Mouse (Mus musculus): ENCODE results near the gene Pcnx2.

The Pcnx2 gene

DNA sequence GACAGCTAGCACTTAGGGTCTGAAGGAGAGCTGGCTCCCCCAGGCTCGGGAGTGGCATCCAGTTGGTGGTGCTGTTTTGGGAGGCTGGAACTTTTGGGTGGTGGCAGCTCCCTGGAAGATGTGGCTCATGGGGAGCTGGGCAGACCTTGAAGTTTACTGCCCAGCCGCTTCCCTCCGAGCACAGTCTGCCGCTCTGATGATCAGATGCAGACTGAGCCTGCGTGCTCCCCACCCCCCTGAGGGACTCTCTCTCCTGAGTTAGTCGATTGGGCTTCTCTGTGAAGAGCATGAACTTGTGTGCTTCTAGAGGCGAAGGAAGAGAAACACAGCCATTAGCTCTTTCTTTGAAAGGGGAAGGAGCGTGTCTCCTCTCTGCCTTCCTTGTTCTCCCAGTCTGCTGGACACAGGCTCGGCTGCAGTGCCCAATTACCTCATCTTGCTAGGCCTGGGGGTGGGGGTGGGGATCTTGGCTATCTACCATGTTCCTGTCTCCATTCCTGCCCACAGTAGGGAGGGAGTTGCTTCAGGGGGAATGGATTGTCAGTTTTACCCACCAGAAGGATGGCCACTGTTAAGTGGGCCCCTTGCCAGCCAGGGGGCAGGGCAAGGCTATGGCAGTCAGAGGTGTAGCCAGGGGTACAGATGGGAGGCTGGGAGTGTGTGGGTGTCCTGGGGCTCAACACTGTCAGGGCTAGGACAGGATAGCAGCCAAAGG lies 141.6 kb downstream of the Pcnx2 start:
- no peak for DNase-seq (ENCODE audit: low spot score in 2 of 2)

DNA sequence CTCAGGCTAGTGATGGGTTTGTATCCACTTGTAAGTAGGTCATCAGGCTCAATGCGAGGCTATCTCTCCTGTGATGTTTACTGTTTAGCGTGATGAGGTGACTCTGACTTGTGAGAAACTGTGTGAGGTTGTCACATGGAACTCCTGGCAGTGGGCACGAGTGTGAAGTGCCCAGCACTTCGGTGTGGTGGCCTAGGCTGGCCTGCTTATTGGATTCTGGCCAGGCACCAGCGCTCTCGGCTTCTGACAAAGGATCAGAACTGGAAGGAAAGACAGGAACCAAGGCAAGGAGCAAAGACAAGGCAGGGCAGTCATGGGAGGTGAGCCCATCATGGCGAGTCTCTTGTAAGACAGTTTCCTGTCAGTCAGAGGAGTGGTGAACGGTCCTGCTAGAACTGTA lies 142.2 kb downstream of the Pcnx2 start:
- DNase-seq (ENCODE audit: low spot score in 2 of 2): no peak

DNA sequence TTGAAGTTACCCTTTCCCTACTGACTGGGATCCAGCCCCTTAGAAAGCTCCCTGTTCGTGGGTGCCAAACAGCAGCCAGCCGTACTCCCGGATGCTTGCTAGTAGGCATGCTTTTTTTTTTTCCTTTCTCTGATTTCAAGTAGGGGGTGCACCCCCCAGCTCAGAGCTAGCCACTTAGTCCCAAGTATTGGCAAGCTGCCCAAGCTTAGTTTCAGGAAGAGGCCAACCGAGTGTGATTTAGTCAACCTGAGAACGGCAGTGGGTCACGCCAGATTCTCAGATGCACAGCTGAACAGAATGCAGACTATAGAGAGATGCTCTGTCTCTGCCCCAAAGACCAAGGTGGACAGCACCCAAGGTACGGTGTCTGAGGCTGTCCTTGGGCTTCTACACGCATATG lies 147.3 kb downstream of the Pcnx2 start:
- no peak for DNase-seq (ENCODE audit: low spot score in 2 of 2)

DNA sequence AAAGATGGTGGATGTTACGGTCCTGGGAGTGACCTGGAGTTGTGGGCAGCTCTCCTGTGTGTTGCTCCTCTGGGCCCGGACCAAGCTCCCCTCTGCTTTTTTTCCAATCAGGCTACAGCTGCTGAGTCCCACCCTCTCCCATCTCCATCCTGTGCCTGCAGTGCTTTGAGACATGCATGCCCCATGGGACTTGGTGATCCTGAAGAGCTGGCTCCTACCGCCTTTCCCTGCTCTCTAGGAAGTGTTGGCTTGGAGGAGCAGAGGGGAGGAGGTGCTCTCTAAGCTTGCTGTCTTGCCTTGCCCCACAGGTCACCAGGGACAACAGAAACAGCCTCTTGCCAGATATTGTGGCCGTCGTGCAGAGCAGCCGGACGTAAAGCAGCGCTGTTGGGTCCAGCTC lies 150.7 kb downstream of the Pcnx2 start:
- no peak for DNase-seq (ENCODE audit: low spot score in 2 of 2)

DNA sequence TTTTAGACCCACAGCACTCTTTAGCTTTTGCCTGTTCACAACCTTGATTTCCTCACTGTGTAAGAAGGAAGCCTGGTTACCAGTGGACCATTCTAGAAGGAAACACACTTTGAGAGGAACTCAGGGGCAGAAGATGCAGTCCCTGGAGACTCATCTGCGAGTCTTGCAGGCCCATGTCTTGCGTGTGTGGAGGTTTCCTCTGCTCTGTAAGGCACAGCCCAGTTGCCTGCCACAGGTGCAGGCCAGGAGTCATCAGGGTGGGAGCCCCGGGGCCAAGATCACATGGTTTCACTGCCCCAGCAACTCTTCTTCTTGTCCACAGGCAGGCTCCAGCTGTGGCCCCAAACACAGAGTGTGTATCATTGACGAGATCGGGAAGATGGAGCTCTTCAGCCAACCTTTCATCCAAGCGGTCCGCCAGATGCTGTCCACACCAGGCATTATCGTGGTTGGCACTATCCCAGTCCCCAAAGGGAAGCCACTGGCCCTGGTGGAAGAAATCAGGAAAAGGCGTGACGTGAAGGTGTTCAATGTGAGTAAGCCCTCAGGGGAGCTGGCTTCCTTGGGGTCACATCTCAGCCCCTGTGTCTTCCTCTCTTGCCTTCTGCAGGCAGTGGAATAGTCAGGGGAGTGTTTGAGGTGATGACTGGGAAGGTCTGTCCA lies 153.1 kb downstream of the Pcnx2 start:
- DNase-seq (ENCODE audit: low spot score in 2 of 2): peak; percentile 35 to 45

DNA sequence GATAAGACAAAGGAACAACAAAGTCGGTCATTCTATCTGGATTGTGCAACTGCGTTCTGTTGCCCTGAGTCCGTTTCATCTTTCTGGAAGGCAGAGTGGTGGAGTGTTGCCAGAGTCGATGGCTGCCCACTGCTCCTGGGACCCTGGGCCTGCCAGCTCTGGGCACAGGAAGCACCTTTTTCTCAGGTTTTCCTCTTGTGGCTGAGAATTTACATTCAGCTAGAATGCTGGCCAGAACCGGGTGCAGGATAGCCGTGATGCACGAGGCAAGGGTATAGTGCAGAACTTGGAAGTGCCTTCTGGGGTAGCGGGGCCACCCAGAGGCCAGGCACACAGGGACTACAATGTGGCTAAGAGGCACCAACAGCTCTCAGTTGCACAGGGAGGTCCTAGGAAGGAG lies 155.7 kb downstream of the Pcnx2 start:
- DNase-seq (ENCODE audit: low spot score in 2 of 2): no peak

DNA sequence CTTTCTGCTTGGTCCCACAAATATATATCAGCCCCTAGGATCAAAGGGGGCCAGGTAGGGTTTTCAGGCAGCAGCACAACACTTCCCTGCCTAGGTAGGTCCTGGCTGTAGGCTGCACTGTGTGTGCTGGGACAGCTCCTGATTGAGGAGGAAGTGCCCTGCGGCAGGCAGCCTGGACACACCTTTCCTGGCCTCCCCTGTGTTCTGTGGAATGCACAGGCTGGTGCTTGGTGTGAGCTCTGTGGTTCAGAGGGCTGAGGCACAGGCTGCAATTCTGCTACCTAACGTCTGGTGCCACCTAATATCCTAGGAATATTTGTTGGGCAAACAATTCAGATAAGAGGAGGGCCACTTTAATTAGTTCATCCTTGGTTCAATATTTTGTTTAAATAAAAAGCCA lies 156.3 kb downstream of the Pcnx2 start:
- DNase-seq (ENCODE audit: low spot score in 2 of 2): no peak

DNA sequence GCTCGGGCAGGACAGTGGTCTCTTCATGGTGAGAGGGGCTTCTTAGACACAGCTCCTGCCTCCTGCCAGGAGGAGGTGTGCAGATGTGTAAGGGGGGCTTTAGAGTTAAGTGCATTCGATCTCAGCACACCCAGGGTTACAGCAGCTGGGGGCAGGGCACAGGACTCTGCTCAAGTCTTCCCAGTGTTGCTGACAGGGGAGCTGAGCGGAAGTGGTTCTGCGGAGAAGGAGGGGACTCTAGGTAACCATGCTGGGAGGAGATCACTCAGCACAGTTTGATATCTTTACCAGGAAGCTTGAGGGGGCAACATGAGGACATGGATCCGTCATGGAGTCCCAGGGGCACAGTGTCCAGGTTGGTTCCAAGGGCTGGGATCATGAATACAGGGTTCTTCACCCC lies 156.7 kb downstream of the Pcnx2 start:
- no peak for DNase-seq (ENCODE audit: low spot score in 2 of 2)

DNA sequence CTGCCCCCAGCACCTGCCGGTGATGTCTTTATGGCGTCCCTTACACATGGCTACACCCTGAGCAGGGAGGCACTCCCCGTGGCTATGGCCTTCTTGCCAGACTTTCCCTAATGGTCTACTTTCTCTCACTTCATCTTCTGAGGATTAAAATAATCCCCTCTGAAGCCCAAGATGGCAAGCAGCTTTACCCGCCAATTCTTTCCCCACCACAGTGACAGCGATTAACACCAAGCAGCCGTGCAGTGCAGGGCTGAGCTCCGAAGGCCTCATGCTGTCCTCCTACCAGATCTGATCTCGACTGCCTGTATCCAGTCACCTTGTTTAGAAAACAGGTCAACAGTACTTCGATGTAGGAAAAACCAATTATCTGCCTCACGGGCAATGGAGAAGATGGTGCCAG lies 157.5 kb downstream of the Pcnx2 start:
- DNase-seq (ENCODE audit: low spot score in 2 of 2): no peak

DNA sequence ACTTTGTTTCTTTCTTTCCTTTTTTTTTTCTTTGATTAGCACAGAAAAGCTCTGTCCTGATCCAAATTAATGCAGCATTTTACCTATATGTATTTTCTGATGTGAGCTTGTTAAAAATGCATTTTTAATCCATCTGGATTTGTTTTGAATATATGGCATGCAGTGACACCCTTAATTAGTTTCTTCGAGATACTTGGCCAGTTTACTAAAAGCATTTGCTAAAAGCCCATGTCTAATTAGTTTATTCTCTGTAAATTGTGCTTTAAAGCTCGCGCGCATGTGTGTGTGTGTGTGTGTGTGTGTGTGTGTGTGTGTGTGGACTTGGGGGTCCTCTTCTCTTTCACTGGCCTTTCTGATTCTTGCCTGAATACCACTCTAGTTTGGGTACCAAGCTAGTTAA lies 159.2 kb downstream of the Pcnx2 start:
- no peak for DNase-seq (ENCODE audit: low spot score in 2 of 2)

DNA sequence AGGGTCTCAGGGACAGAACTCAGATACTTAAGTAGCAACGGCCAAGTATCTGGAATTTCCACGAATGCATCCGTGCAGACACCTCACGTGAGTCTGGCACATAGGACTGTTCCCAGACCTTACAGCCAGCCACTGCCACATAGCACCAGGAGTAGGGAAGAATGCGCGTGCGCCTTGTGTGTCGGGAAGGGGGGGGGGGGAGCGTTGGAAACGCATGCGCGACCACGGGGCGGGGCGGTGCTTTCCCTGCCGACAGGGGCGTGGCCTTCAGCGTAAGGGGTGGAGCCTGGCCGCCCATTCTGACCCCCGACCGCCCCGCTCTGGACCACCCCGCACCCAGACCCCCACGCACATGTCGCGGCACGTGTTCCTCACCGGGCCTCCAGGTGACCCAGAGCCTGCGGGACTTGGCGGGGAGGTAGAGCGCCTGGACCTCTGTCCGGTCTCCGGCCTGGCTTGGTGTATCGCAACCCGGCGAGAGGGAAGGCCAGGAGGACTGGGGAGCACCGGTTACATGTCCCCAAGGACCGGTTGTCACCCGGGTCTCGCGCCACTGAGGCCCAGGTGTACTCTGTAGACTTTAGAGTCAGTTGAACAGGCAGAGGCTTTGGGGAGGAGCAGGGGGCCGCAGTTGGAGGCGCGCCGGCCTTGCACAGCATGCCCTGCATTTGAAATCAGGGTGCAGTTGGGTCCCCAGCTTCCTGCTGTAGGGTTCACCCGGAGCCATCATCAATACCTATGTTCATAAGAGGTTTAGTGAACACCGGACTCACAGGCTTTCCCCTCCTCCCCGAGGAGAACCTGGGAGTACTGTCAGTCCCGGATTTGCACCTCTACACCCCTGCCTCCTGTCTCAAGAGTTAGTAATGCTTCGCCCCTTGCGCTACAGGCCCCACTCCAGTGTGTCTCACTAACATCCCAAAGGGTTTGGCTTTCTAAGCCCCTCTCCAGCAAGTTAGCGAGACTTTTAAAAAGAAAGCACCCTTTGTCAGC lies 163.9 kb downstream of the Pcnx2 start:
- DNase-seq (ENCODE audit: low spot score in 2 of 2): peak; percentile 74 to 75

DNA sequence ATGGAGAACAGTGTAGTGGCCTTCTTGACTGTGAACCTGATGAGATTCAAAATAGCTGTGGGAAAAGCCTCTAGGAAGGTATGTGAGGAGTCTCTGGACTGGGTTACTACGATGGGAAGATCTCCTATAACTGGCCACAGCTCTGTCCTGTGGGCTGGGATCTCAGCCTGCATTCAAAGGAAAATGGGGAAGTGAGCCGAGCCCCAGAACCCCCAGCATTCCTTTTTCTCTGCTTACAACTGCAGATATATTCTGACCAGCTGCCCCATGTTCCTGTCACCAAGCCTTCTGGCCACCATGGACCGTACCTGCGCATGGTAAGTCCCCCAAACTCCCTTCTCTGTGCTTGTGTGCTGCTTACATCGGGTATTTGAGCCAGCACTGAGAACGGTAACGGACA lies 168.4 kb downstream of the Pcnx2 start, which contains the start of gene Ntpcr:
Gene Ntpcr, plus strand, starts transcription at position 218 of the 400 bp plus-strand sequence.
- no peak for DNase-seq (ENCODE audit: low spot score in 2 of 2)

DNA sequence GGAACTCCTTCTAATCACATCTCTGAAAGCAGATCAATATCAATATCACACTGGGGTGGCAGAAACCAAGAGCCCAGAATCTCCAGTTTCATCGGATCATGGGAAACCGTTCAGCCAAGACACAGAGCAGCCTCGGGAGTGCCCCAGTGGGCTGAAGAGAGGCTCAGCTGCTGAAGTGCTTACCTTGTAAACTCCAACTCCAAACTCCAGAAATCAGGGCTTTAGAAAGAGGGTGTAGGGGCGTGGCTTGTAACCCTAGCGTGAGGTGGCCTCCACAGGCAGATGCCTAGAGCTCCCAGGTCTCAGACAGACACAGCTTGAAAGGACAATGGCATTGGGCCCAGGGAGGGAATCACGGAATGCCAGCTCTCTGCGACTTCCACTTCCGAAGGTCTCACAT lies 170.3 kb downstream of the Pcnx2 start:
- DNase-seq (ENCODE audit: low spot score in 2 of 2): no peak

DNA sequence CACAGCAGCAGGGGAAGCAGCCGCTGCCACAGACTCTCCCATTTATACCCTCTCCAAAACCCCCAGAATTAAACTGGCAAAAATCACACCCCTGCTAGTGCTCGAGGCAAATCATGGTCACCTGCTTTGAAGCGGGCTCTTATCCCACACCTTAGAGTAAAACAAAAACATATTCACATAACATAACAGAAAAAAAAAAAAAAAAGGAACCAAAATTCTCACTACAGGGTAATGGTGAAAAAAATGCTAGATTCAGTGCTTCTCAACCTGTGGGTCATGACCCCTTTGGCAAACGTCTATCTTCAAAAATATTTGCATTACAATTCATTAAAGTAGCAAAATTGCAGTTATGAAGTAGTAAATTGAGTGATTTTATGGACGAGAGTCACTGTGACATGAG lies 171.1 kb downstream of the Pcnx2 start:
- DNase-seq (ENCODE audit: low spot score in 2 of 2): no peak

DNA sequence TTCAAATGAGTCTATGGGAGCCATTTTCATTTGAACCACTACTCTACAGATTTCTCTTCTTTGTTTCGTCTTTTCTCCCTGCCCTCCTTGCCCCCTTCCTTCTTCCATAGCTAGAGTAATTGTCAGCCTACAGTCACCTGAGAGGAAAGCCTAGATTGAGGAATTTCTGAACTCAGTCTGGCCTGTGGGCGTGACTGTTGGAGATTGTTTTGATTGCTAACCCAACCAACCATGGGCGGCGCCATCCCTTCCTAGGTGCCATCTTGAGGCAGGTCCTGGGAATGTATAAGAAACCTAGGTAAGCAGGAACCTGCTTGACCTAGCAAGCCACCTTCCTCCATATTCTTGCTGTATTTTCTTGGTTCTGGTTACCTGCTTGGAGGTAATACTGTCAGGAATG lies 172.0 kb downstream of the Pcnx2 start:
- DNase-seq (ENCODE audit: low spot score in 2 of 2): no peak

DNA sequence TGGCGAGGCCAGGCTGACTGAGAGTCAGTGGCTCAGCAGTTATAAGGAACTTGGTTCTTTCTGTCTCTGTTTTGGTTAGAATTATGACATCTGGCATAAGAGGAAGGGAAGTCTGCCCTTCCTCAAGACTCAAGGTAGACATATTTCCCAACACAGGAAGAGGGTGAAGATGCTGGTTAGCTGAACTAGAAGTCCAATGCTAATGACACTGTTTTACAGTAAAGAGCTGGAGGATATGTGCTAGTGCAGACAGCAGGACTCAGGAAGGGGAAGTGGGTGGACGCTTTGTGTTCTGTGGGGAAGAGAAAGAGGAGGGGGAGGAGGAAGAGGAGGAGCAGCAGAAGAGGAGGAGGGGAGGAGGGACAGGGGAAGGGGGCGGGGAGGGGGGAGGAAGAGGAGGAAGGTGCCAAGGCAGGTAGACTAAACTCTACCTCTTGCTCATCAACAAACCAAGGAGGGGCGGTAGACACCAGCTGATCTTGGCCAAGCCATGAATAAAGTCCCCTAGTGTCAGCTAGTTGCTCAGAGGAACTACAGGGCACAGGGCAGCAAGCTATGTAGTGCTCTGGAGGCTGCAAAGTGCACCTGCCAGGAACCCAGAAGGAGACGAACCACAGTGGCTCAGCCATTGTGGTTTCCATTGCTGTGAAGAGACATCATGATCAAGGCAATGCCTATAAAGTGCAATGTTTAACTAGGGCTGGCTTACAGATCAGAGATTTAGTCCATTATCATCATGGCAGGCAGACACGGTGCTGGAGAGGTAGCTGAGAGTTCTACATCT lies 172.9 kb downstream of the Pcnx2 start:
- peak; percentile 60 to 64 for DNase-seq (ENCODE audit: low spot score in 2 of 2)

DNA sequence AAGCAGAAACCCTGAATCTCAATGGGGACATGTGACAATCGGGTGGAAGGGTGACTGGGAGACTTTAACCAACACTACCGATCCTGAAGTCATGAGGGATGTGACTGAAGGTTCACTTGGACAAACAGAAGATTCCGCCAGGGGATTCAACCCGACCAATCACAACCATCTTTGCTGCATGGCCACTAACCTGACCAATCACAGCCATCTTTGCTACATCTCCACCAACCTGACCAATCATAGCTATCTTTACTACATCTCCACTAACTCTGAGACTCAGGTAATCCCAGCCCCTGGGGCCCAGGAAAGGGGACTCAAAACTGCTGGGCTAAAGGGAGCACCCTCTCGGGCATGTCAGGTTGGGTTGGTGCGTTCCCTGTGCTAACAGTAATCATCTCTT lies 174.7 kb downstream of the Pcnx2 start:
- DNase-seq (ENCODE audit: low spot score in 2 of 2): no peak

DNA sequence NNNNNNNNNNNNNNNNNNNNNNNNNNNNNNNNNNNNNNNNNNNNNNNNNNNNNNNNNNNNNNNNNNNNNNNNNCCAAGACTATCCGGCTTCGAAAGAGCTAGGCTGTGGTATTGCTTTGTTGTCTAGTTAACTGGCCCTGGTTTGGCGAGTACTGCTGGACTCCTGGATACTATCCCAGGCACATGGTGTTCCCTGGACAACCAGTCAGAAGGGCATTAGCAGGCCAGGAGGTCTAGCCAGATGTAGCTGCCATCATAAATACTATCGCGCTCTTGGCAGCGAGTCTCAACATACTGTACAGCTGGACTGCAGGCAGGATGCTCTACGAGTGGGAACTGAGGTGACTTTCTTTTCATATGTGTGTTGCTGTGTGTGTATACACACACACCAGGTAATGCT lies 175.4 kb downstream of the Pcnx2 start:
- no peak for DNase-seq (ENCODE audit: low spot score in 2 of 2)

DNA sequence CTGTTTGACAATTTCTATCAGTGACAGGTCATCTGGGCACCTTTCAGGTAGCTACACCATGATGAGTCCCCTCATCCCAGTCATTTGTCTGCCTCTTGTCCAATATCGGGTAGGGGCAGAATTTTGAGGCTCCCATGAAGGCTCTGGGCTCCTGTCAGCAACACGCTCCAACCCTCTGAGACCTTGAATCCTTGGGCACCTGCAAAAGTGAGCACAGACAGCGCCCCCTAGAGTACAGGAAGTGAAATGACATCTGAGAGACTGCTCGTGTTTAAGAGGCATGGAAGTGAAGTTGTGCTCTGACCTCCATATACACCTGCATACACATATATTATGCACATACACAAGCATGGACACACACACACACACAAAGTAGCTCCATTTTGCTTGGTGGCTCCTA lies 179.2 kb downstream of the Pcnx2 start:
- DNase-seq (ENCODE audit: low spot score in 2 of 2): no peak

DNA sequence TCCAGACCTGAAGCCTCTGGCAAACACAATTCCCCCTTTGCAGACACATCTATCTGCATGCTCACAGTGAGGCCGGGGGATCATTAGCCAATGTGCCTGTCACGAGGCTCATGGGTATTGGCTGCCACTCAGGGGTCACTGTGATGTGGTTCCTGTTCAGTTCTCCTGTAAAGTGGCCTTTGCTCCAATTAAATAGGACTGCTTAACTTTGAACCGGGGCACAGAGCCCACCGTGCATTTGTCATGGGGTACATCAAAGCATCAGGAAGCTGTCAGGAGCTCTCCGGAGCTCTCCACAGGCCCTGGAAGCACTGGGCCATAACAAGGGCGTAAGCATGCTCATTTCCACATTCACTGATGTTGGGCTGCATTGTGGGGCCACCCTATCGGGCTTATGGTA lies 181.5 kb downstream of the Pcnx2 start:
- DNase-seq (ENCODE audit: low spot score in 2 of 2): no peak

DNA sequence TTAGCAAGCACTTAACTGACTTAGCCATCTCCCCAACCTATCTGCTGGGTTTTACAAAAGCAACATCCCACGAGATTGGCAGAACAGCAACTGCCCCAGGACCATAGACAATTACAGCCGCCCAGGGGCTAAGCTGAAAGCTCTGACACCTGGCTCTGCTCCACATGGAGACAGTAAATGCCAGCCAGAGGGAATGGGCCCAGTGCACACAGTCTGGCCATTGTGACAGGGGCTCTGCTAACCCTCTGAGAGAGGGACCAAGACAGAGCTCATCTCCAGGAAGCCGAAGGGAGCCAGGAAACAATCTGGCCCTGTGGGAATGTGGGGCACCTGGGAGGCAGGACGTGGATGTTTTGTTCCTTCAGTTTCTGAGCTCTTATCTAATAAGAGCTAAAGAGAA lies 181.9 kb downstream of the Pcnx2 start:
- DNase-seq (ENCODE audit: low spot score in 2 of 2): no peak

DNA sequence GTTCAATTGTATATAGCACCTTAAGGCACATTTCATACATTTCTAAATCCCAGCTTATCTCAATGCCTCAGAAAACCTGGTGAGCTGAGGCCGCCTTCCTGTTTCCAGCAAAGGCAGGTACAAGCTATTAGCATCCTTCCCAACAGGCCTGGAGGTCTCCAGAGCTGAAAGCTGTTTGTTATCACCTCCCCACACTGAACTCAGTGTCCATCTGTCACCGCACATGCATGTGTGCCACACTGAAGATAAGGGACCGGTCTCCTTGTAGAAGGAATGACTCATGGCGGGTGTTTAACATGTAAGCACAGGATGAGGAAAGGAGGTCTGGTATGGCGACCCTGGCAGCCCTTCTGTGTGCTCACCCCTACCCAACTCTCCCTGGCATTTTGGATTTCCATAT lies 186.6 kb downstream of the Pcnx2 start:
- peak; percentile 8 to 25 for DNase-seq (ENCODE audit: low spot score in 2 of 2)

Data from spleen, postnatal 36 days (tissue).